Mouse (Mus musculus) heart, adult 8-10 months (tissue): Measurements from ENCODE around the gene Adam26b. TPM values are rescaled to one million over a fixed set of nuclear protein-coding genes. Genes with fewer than 3 reads are reported as not detected.
"Not testable (repeated sequence)": the region's sequence is repeated elsewhere in the genome, so short reads cannot be mapped to it uniquely, and the experiment has no call there.

Experiments
- DNase-seq: peaks from one replicate; pipeline ENCODE4 v3.0.0; 2022; ENCODE audit warnings: low spot score
- total RNA-seq, 4 experiments: library from RNA; stranded (reverse); gene quantifications; 2 replicates each; pipeline ENCODE4 v1.2.4; 2022

Adam26b gene
- not detected for total RNA-seq

- not testable (repeated sequence) for DNase-seq
Measured at GRCm38 (mm10) chr8:43528006-43528405, at the start of gene Adam26b. TSS of gene Adam26b (minus strand) at chr8:43528106.

- DNase-seq, result not testable (repeated sequence)
Measured at GRCm38 (mm10) chr8:43576607-43577006, 48.7 kb upstream of the Adam26b start, which contains the start of gene Adam26a. TSS of gene Adam26a (minus strand) at chr8:43576707.

Other genes with a start within 250 kb of the Adam26b start
- gene Zfp42, start 221.1 kb downstream of the Adam26b start, total RNA-seq, result not detected
- gene Adam26a, start 48.6 kb upstream of the Adam26b start, total RNA-seq, result not detected
- gene Gm5346, start 99.2 kb upstream of the Adam26b start, total RNA-seq, result not detected
- not detected for gene Adam34, start 181.9 kb upstream of the Adam26b start, total RNA-seq